Mouse (Mus musculus): ENCODE data around the gene B9d2.
"Not testable (repeated sequence)": the region's sequence is repeated elsewhere in the genome, so short reads cannot be mapped to it uniquely, and the experiment has no call there.

DNA sequence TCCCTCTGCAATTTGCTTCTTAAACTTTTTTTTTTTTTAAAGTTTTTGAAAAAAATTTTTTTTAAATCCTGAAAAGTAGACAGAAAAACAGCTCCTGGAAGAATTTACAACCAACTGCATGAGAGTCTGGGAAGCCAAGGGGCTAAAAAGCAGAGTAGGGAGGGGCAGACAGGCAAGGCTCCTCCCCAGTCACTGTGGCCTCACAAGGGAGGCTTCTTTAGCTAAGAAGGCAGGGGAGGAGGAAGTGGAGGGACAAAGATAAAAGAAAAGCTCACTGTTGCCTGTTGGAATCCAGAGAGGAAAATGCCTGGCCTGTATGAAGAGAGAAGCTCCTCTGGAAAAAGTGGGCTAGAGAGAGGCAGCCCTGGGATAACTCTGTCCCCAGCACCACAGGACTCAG lies 41.2 kb downstream of the B9d2 start:
- TF ChIP-seq POLR2A (IDR thresholded peaks at IDR 0.05; ENCODE audit: insufficient read length, low read depth); E2F4 (IDR thresholded peaks at IDR 0.05; ENCODE audit: insufficient read depth); POLR2AphosphoS2 (IDR thresholded peaks at IDR 0.05; ENCODE audit: insufficient read length, low read depth); MAX (IDR thresholded peaks at IDR 0.05; ENCODE audit: low read depth); CEBPB (IDR thresholded peaks at IDR 0.05; ENCODE audit: insufficient read depth, poor library complexity, severe bottlenecking); TCF3 (IDR thresholded peaks at IDR 0.05; ENCODE audit: insufficient read length, low read depth); USF1 (IDR thresholded peaks at IDR 0.05; ENCODE audit: low read depth): not testable (repeated sequence)
